Mouse (Mus musculus): ENCODE measurements around the gene Rmnd5b. TPM values are rescaled to one million over a fixed set of nuclear protein-coding genes. Genes with fewer than 3 reads are reported as not detected.
"Not testable (repeated sequence)": the region's sequence is repeated elsewhere in the genome, so short reads cannot be mapped to it uniquely, and the experiment has no call there.

The Rmnd5b gene
- polyA plus RNA-seq, 1 experiment from 2014 or later: 74.5 TPM

GRCm38 (mm10) chr11:51633200-51633599, 2.5 kb downstream of the Rmnd5b start:
- not testable (repeated sequence) for H3K9ac ChIP-seq; H3K4me2 ChIP-seq; ATAC-seq (ENCODE audit: low read depth); H3K4me3 ChIP-seq; H3K27me3 ChIP-seq; H3K27ac ChIP-seq (replicated peaks); H3K9me3 ChIP-seq
- 94% methylated on average over 7 of the region's 7 CpGs for WGBS
- H3K36me3 ChIP-seq: peaks cover 13% of the 10 kb centered on the region
- peaks cover 47% of the 10 kb centered on the region for H3K4me1 ChIP-seq (replicated peaks)

- no peak for ATAC-seq (ENCODE audit: low read depth)
- no peak overlapping the region for H3K4me3 ChIP-seq
- no peak overlapping the region for H3K4me2 ChIP-seq
- no peaks in the 10 kb centered on the region for H3K27me3 ChIP-seq
- 0 out of 2 replicates have a peak overlapping the region, but pooled peaks have one; percentile 17 for H3K9ac ChIP-seq
- no peak overlapping the region for H3K27ac ChIP-seq (replicated peaks)
- no peaks in the 10 kb centered on the region for H3K9me3 ChIP-seq
- WGBS: 88% methylated on average over 6 of the region's 6 CpGs
- H3K4me1 ChIP-seq (replicated peaks): peaks cover 41% of the 10 kb centered on the region
- peaks cover 23% of the 10 kb centered on the region for H3K36me3 ChIP-seq
Measured at GRCm38 (mm10) chr11:51632130-51632753, 3.5 kb downstream of the Rmnd5b start.

GRCm38 (mm10) chr11:51629651-51630314, 5.9 kb downstream of the Rmnd5b start:
- ATAC-seq (ENCODE audit: low read depth): no peak
- Histone ChIP-seq H3K4me3 (no peak overlapping the region), H3K9ac (no peak overlapping the region), H3K9me3 (no peaks in the 10 kb centered on the region), H3K4me2 (no peak overlapping the region), H3K27ac (replicated peaks) (no peak overlapping the region), H3K36me3 (peaks cover 46% of the 10 kb centered on the region), H3K4me1 (replicated peaks) (peaks cover 28% of the 10 kb centered on the region), H3K27me3 (no peaks in the 10 kb centered on the region)
- 83% methylated on average over 15 of the region's 15 CpGs for WGBS

GRCm38 (mm10) chr11:51627907-51628306, 7.8 kb downstream of the Rmnd5b start:
- H3K27ac ChIP-seq (replicated peaks): no peak overlapping the region
- no peak overlapping the region for H3K4me3 ChIP-seq
- no peaks in the 10 kb centered on the region for H3K9me3 ChIP-seq
- H3K4me2 ChIP-seq: no peak overlapping the region
- ATAC-seq (ENCODE audit: low read depth): no peak
- H3K9ac ChIP-seq: no peak overlapping the region
- peaks cover 11% of the 10 kb centered on the region for H3K4me1 ChIP-seq (replicated peaks)
- H3K36me3 ChIP-seq: peaks cover 65% of the 10 kb centered on the region
- H3K27me3 ChIP-seq: no peaks in the 10 kb centered on the region
- WGBS: 90% methylated on average over 8 of the region's 8 CpGs

GRCm38 (mm10) chr11:51627425-51627824, 8.3 kb downstream of the Rmnd5b start:
- 93% methylated on average over 9 of the region's 9 CpGs for WGBS
- no peaks in the 10 kb centered on the region for H3K27me3 ChIP-seq
- no peak overlapping the region for H3K4me2 ChIP-seq
- H3K4me3 ChIP-seq: no peak overlapping the region
- H3K9ac ChIP-seq: no peak overlapping the region
- H3K36me3 ChIP-seq: peaks cover 70% of the 10 kb centered on the region
- ATAC-seq (ENCODE audit: low read depth): no peak
- no peaks in the 10 kb centered on the region for H3K9me3 ChIP-seq
- H3K27ac ChIP-seq (replicated peaks): no peak overlapping the region
- peaks cover 11% of the 10 kb centered on the region for H3K4me1 ChIP-seq (replicated peaks)

GRCm38 (mm10) chr11:51625187-51625820, 10.4 kb downstream of the Rmnd5b start:
- Histone ChIP-seq H3K4me3 (no peak overlapping the region), H3K27ac (replicated peaks) (no peak overlapping the region), H3K9ac (no peak overlapping the region), H3K36me3 (peaks cover 81% of the 10 kb centered on the region), H3K4me1 (replicated peaks) (peaks cover 10% of the 10 kb centered on the region), H3K27me3 (no peaks in the 10 kb centered on the region), H3K4me2 (no peak overlapping the region), H3K9me3 (no peaks in the 10 kb centered on the region)
- ATAC-seq (ENCODE audit: low read depth): no peak
- WGBS: 79% methylated on average over 5 of the region's 5 CpGs

GRCm38 (mm10) chr11:51622971-51623491, 12.7 kb downstream of the Rmnd5b start:
- 91% methylated on average over 7 of the region's 7 CpGs for WGBS
- Histone ChIP-seq H3K4me3 (no peak overlapping the region), H3K4me2 (no peak overlapping the region), H3K9me3 (no peaks in the 10 kb centered on the region), H3K9ac (no peak overlapping the region), H3K36me3 (peaks cover 66% of the 10 kb centered on the region), H3K27me3 (no peaks in the 10 kb centered on the region), H3K4me1 (replicated peaks) (peaks cover 17% of the 10 kb centered on the region), H3K27ac (replicated peaks) (no peak overlapping the region)
- ATAC-seq (ENCODE audit: low read depth): no peak

- Histone ChIP-seq H3K4me2 (no peak overlapping the region), H3K27ac (replicated peaks) (no peak overlapping the region), H3K4me3 (no peak overlapping the region), H3K9me3 (no peaks in the 10 kb centered on the region), H3K9ac (no peak overlapping the region), H3K4me1 (replicated peaks) (peaks cover 17% of the 10 kb centered on the region), H3K36me3 (peaks cover 54% of the 10 kb centered on the region), H3K27me3 (no peaks in the 10 kb centered on the region)
- WGBS: 100% methylated on average over 2 of the region's 2 CpGs
- ATAC-seq (ENCODE audit: low read depth): no peak
Measured at GRCm38 (mm10) chr11:51621776-51622175, 13.9 kb downstream of the Rmnd5b start.

- Histone ChIP-seq H3K4me2 (peak overlapping the region; percentile 62), H3K4me1 (replicated peaks) (peaks cover 27% of the 10 kb centered on the region), H3K4me3 (peak overlapping the region; percentile 67), H3K9me3 (no peaks in the 10 kb centered on the region), H3K27ac (replicated peaks) (no peak overlapping the region), H3K36me3 (peaks cover 38% of the 10 kb centered on the region), H3K27me3 (no peaks in the 10 kb centered on the region), H3K9ac (peak overlapping the region; percentile 76)
- 2% methylated on average over 11 of the region's 11 CpGs for WGBS
- ATAC-seq (ENCODE audit: low read depth): no peak
Measured at GRCm38 (mm10) chr11:51620084-51620483, 15.6 kb downstream of the Rmnd5b start.

- Histone ChIP-seq H3K4me1 (replicated peaks) (peaks cover 28% of the 10 kb centered on the region), H3K4me3 (peak within 1 kb of the TSS; percentile 67), H3K27ac (replicated peaks) (peak within 1 kb of the TSS; percentile 28; the same call in 1 of the 2 replicates), H3K9me3 (no peaks in the 10 kb centered on the region), H3K4me2 (peak within 1 kb of the TSS; percentile 62), H3K9ac (peak within 1 kb of the TSS; percentile 76), H3K36me3 (peaks cover 32% of the 10 kb centered on the region), H3K27me3 (no peaks in the 10 kb centered on the region)
- ATAC-seq (ENCODE audit: low read depth): peak; percentile 96
- under 1% methylated on average over 51 of the region's 51 CpGs for WGBS
Measured at GRCm38 (mm10) chr11:51619409-51620060, 16.2 kb downstream of the Rmnd5b start, which contains the start of gene Nhp2. Gene Nhp2, plus strand, starts transcription at chr11:51619735.

GRCm38 (mm10) chr11:51618894-51619408, 16.7 kb downstream of the Rmnd5b start:
- peak overlapping the region; percentile 67 for H3K4me3 ChIP-seq
- H3K9me3 ChIP-seq: no peaks in the 10 kb centered on the region
- ATAC-seq (ENCODE audit: low read depth): no peak; the same call in 1 of the 2 replicates
- peak overlapping the region; percentile 55 for H3K9ac ChIP-seq
- peaks cover 26% of the 10 kb centered on the region for H3K36me3 ChIP-seq
- peak overlapping the region; percentile 62 for H3K4me2 ChIP-seq
- peak overlapping the region; percentile 28; the same call in 1 of the 2 replicates for H3K27ac ChIP-seq (replicated peaks)
- H3K27me3 ChIP-seq: no peaks in the 10 kb centered on the region
- peaks cover 28% of the 10 kb centered on the region for H3K4me1 ChIP-seq (replicated peaks)
- WGBS: 54% methylated on average over 8 of the region's 8 CpGs

All from neural tube, embryonic 13.5 days (tissue).